Mouse (Mus musculus) liver, embryonic 14.5 days (tissue): ENCODE data around the gene Khk.

Experiments
- CTCF ChIP-seq: IDR thresholded peaks from 2 replicates; pipeline ENCODE4 v1.5.1; 2016; ENCODE audit warnings: antibody characterized with exemption, low read depth, control low read depth
- EP300 ChIP-seq: IDR thresholded peaks from 2 replicates; pipeline ENCODE4 v1.6.1; 2016; ENCODE audit warnings: antibody characterized with exemption, low read depth

DNA sequence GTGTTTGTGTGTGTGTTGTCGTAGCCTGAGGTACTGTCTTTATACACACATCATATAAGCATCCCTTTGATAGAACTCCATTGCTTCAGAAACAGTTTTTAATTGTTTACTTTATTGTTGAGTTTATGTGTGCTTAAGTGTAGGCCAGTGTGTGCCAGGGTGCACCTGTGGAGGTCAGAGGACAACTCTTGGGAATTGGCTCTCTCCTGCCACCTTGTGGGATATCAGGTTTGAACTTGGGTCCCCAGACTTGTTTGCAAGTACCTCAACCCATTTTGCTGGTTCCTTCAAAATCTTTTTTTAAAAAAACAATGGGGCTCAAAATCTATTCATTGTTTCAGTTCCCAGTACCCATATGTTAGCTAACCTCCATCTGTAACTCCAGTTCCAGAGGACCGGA lies 21.8 kb downstream of the Khk start:
- TF ChIP-seq CTCF (peak; percentile 58), EP300 (no peak)
